Mouse (Mus musculus) heart, postnatal 10 days (tissue): ENCODE data around the gene Gabpb2. TPM values are rescaled to one million over a fixed set of nuclear protein-coding genes. Genes with fewer than 3 reads are reported as not detected.

Experiments
- DNase-seq, 2 experiments: peaks; one replicate each; pipeline ENCODE4 v3.0.0; 2021
- intact Hi-C: fragments of 180-260 bp; cut with DNase I; formaldehyde crosslinking; loops from one replicate; pipeline ENCODE4 v1.15.1; 2025
- total RNA-seq, 2 experiments: library from RNA; stranded (reverse); gene quantifications; 2 replicates each; pipeline ENCODE4 v1.2.3; 2021

Gene Gabpb2
- total RNA-seq, 2 experiments from 2014 or later, result 14.0 to 17.1 TPM

DNA sequence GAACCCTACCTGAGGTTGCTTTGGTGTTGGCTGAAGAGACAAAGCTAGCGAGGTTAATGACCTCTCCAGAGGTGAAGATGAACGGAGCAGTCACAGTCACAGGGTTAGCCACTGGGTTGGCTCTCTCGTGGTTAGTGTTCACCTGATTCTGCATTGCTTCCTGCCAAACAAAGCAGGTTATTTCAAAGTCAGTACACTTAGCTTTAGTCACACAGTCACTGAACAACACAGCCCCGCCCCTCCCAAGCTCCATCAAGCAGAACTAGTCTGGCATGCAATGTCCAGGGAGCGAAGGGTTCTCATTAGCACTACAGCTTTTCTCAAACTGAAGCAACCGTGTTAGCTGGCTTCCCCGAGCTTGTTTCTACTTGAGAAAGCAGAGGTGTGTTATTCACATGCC, 17.6 kb downstream of the Gabpb2 start:
- no peak for DNase-seq
- intact Hi-C loops, result no loop called here

DNA sequence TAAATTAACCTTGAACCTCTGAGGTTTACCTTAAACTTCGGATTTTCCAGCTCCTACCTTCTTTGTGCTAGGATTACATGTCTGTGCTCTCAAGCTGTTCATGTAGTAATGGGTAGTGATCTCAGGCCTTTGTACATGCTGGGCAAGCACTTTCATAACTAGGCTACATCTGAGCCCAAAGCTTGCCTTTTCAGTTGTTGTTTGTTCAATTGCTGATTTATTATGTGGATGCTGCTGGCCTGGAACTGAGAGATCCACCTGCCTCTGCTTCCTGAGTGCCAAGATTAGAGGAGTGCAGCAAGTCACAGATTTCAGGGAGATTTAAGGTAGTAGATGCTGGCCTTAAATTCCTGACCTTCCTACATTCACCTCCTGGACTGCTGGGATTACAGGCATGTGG, 18.6 kb downstream of the Gabpb2 start:
- intact Hi-C loops, result no loop called here
- no peak for DNase-seq

- DNase-seq, result no peak
- intact Hi-C loops, result no loop called here
Observed at GRCm38 (mm10) chr3:95195772-95196171, 21.9 kb downstream of the Gabpb2 start.

DNA sequence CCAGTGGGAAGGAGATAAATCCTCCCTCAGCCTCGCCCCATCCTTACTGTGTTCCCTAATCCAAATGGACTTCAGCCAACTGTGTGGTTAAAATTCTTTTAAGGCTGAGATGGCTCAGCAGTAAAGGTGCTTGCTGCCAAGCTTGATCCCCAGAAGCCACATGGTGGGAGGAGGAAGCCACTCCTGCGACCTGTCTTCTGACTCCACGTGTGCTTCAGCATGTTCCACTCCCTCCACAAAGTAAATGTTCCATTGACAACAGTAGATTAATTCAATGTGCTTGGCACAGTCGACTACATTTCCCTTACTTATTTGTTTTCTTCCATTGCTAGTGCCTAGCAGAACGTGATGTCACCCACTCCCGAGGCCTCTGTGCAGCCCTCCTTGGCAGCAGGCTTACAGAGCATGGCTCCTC, 23.0 kb downstream of the Gabpb2 start:
- intact Hi-C loops, result no loop called here
- DNase-seq, result no peak

DNA sequence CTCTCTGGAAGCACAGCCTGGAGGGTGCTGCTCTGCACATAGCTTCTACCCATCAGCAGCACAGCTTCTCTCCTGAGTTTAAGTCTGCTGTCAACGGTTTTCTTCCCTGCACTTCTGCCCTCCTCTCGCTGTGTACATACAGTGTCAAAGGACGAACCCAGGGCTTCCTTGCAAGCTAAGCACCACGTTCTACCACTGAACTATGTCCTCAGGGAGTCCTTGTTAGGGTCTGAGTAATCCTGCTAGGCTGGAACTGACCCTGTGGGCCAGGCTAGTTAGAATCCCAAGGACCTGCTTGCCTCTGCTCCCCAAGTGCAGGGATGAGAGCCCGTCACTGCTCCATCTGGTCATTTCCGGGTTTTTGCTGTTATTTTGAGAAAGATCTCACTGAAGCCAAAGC, 30.8 kb downstream of the Gabpb2 start:
- DNase-seq, result no peak
- intact Hi-C loops, result no loop called here

DNA sequence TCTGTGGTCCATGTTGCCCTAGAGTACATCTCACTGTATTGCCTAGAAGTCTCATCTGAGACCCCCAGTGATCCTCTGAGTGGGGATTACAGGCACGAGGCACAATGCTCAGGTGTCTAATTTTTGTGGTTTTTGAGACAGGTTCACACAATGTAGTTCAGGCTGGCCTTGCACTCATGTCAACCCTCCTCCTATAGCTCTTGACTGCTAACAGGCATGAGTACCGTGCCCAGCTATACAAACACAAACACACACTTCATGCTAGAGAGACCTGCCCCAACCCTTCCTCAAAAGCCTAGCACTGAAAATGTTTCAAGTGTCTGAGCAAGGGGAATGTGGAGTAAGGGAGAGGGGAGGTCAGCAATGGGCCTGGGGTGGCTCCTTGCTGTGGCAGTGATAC, 31.6 kb downstream of the Gabpb2 start:
- intact Hi-C loops, result no loop called here
- DNase-seq, result no peak

DNA sequence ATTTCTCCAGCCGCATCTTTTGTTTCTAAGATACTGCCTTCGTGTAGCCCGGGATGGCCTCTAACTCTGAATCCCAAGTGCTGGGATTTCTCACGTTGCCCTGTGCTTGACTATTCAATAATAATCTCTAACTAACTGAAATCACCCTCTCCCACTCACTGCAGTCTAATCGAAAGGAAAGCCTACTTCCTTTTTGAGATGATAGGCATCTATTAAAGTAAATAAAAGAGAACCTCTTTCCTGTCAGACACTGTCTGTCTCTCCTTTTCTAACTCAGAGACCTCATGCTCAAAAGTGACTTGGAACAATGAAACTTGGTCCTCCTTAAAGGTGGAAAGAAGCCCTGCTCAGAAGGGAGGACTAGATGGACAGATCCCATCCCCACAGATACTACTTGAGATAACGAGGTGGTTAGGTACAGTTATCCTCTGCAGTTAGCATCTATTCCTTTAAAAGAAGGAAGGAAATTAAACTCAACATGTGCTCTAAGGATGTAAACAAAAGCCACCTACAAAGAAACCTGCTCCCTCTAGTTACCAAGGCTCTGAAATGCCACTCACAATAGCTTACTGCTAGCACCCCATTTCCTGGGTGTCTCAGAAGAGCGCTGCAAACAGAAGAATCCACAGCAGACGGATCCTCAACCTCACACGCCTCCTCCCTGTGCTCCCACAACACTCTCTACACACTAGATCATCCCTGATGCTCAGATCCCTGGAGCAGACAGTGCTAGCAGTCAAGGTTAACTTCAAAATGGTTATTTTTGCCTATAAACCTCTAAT, 32.7 kb downstream of the Gabpb2 start:
- no peak for DNase-seq
- intact Hi-C loops, result no loop called here

- no peak for DNase-seq
- intact Hi-C loops, result no loop called here
Observed at GRCm38 (mm10) chr3:95181841-95182240, 35.9 kb downstream of the Gabpb2 start.

GRCm38 (mm10) chr3:95179890-95180289, 37.8 kb downstream of the Gabpb2 start:
- intact Hi-C loops, result no loop called here
- DNase-seq, result no peak

GRCm38 (mm10) chr3:95178948-95179347, 38.8 kb downstream of the Gabpb2 start:
- intact Hi-C loops, result no loop called here
- DNase-seq, result no peak

DNA sequence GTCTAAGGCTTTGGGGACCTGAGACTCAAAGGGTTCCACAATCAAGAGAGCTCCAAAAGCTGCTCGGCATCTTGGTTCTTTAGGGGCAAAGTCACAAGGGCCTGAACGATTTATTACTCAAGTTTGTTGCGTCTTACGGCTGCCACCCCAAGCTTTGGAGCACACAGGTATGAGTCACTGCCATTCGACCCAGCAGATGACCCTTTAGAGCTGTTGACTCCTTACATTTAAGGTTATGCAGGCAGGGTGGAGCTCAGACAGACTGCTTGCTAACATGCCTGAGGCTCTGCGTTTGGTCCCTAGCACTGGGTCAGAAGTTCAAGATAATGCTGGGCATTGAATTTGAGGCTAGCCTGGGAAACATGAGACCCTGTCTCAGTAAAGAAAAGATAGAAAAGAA, 40.1 kb downstream of the Gabpb2 start:
- no peak for DNase-seq
- intact Hi-C loops, result no loop called here

GRCm38 (mm10) chr3:95176500-95176899, 41.2 kb downstream of the Gabpb2 start:
- no peak for DNase-seq
- intact Hi-C loops, result no loop called here

GRCm38 (mm10) chr3:95174011-95174592, 43.6 kb downstream of the Gabpb2 start:
- peak; percentile 93 to 95 for DNase-seq
- intact Hi-C loops, result loop anchor here (1.0 kb wide), 1 partner anchor 32 kb away; the partner anchor contains the start of gene Tnfaip8l2

GRCm38 (mm10) chr3:95173256-95173949, 44.3 kb downstream of the Gabpb2 start:
- peak; percentile 48 to 63 for DNase-seq
- intact Hi-C loops, result no loop called here

DNA sequence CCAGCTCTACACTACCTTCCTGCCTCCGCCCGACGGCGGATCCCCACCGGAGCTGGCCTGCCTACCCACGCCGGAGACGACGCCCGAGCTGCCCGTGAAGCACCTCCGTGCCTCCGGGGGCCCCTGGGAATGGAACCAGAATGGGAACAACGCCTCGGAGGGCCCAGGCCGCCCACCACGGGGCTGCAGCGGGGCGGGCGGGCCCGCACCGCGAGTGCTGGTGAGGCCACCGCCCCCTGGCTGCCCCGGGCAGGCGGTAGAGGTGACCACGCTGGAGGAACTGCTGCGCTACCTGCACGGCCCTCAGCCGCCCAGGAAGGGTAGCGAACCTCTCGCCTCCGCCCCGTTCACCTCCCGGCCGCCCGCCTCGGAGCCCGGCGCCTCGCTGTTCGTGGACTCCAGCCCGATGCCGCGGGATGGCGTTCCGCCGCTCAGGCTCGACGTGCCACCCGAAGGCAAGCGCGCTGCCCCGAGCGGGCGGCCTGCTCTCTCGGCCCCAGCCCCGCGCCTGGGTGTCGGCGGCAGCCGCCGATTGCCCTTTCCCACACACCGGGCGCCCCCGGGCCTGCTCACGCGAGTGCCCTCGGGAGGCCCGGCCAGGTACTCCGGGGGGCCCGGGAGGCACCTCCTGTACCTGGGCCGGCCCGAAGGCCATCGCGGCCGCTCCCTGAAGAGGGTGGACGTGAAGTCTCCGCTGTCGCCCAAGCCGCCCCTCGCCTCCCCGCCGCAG, 45.0 kb downstream of the Gabpb2 start:
- peak in 1 of 2 experiments; percentile 8 for DNase-seq
- intact Hi-C loops, result no loop called here

DNA sequence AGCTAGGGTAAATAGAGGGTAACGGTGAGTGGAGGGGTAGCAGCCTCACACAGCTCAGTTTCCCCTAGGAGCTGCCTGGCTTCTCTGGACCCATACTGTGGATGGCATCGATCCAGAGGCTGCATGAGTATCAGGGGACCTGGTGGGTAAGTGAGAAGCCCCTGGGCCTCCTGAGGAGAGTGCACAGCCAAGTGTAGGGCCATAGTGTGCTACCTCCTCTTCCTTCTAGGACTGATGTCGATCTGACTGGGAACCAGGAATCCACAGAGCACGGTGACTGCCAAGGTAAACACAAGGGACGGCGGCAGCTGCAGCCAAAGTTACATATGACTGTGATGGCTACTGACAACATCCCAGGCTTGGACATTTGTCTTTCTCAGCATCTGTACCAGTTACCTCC, 46.6 kb downstream of the Gabpb2 start:
- intact Hi-C loops, result no loop called here
- no peak for DNase-seq

DNA sequence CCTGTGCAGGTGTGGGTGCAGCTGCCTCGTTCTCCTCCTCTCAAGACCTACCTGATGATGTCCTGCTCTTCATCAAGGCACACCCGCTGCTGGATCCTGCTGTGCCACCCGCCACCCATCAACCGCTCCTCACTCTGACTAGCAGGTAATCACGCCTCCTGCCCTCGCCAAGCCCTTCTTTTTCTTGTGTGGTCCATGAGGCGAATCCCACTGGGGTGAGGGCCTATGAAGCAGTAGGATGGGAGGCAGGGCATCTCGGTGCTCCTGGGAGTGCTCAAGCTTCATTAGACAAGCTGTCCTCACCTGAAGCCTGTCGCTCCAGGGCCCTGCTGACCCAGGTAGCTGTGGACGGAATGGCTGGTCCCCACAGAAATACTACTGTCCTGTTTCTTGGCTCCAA, 47.7 kb downstream of the Gabpb2 start:
- intact Hi-C loops, result no loop called here
- DNase-seq, result no peak

GRCm38 (mm10) chr3:95164840-95165239, 52.9 kb downstream of the Gabpb2 start:
- intact Hi-C loops, result no loop called here
- DNase-seq, result no peak

DNA sequence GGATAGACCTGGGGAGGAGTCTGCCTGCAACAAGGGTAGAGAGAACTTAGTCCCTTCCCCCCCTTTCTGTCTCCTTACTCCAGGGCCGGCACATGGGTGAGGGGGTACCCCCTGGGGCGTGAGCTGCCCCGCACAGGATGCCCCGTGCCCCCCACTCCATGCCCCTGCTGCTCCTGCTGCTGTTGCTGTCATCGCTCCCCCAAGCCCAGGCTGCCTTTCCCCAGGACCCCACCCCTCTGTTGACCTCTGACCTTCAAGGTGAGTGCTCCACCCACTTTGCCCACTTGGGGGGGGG, 53.5 kb downstream of the Gabpb2 start:
- intact Hi-C loops, result no loop called here
- DNase-seq, result no peak

DNA sequence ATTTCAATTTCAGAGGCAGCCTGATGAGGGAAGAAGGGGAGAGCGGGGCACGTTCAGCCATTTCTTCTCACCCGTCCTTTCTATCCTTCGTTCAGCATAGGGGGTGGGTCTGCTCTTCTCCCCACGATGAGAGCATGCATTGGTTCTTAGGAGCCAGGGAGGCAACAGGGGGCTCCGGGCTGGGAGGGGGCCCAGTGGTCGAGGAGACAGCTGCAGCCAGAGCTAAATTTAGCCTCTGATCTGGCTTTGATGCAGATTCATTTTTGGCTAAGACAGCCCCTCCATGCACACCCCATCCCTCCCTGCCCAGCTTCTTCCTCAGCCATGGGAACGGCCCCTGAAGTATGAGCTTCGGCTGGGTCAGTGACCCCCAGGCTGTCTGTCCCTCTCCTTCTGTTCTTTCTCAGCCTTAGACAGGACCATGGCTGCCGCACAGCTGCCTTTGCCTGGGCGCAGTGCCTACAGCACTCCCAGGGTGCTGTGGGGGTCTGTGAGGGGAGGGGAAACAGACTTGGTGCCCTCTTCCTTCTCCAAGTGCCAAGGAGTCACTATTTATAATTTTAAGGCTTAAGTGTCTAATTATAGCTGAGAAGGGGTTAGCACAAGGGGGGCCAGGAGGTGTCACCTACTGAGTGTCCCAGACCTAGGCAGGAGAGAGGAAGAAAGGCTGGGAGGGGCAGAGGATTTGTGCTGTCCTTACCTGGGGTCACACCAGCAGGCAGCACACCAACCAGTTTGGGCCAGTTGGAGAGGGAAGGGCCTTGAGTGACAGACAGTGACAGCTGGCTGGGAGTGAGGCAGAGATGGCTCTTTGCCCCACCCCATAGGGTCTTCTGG, 54.1 kb downstream of the Gabpb2 start:
- peak in 1 of 2 experiments; percentile 42 for DNase-seq
- intact Hi-C loops, result no loop called here

GRCm38 (mm10) chr3:95162345-95162628, 55.4 kb downstream of the Gabpb2 start:
- intact Hi-C loops, result no loop called here
- DNase-seq, result peak in 1 of 2 experiments; percentile 14
